Mouse (Mus musculus): ENCODE results near the gene Mctp1. TPM values are rescaled to one million over a fixed set of nuclear protein-coding genes. Genes with fewer than 3 reads are reported as not detected.

Mctp1 gene
- total RNA-seq, 1 experiment from 2014 or later = 46.0 TPM

GRCm38 (mm10) chr13:76799662-76800061 lies 415.3 kb downstream of the Mctp1 start:
- no peak for ATAC-seq (replicated peaks; ENCODE audit: insufficient number of reproducible peaks, low FRiP score, low TSS enrichment, poor library complexity, severe bottlenecking)

GRCm38 (mm10) chr13:76801126-76801632 lies 416.8 kb downstream of the Mctp1 start:
- ATAC-seq (replicated peaks; ENCODE audit: insufficient number of reproducible peaks, low FRiP score, low TSS enrichment, poor library complexity, severe bottlenecking) = no peak

- no peak for ATAC-seq (replicated peaks; ENCODE audit: insufficient number of reproducible peaks, low FRiP score, low TSS enrichment, poor library complexity, severe bottlenecking)
Observed at GRCm38 (mm10) chr13:76802051-76802728, 417.9 kb downstream of the Mctp1 start.

GRCm38 (mm10) chr13:76802926-76803325 lies 418.6 kb downstream of the Mctp1 start:
- no peak for ATAC-seq (replicated peaks; ENCODE audit: insufficient number of reproducible peaks, low FRiP score, low TSS enrichment, poor library complexity, severe bottlenecking)

GRCm38 (mm10) chr13:76803799-76804198 lies 419.5 kb downstream of the Mctp1 start:
- ATAC-seq (replicated peaks; ENCODE audit: insufficient number of reproducible peaks, low FRiP score, low TSS enrichment, poor library complexity, severe bottlenecking) = no peak

GRCm38 (mm10) chr13:76808871-76809390 lies 424.6 kb downstream of the Mctp1 start:
- ATAC-seq (replicated peaks; ENCODE audit: insufficient number of reproducible peaks, low FRiP score, low TSS enrichment, poor library complexity, severe bottlenecking) = no peak

GRCm38 (mm10) chr13:76809802-76810201 lies 425.5 kb downstream of the Mctp1 start:
- no peak for ATAC-seq (replicated peaks; ENCODE audit: insufficient number of reproducible peaks, low FRiP score, low TSS enrichment, poor library complexity, severe bottlenecking)

- no peak for ATAC-seq (replicated peaks; ENCODE audit: insufficient number of reproducible peaks, low FRiP score, low TSS enrichment, poor library complexity, severe bottlenecking)
Observed at GRCm38 (mm10) chr13:76810496-76810939, 426.2 kb downstream of the Mctp1 start.

- no peak for ATAC-seq (replicated peaks; ENCODE audit: insufficient number of reproducible peaks, low FRiP score, low TSS enrichment, poor library complexity, severe bottlenecking)
Observed at GRCm38 (mm10) chr13:76823083-76823482, 438.7 kb downstream of the Mctp1 start.

- ATAC-seq (replicated peaks; ENCODE audit: insufficient number of reproducible peaks, low FRiP score, low TSS enrichment, poor library complexity, severe bottlenecking) = no peak
Observed at GRCm38 (mm10) chr13:76824932-76825694, 440.8 kb downstream of the Mctp1 start.

GRCm38 (mm10) chr13:76827738-76828137 lies 443.4 kb downstream of the Mctp1 start:
- no peak for ATAC-seq (replicated peaks; ENCODE audit: insufficient number of reproducible peaks, low FRiP score, low TSS enrichment, poor library complexity, severe bottlenecking)

GRCm38 (mm10) chr13:76838031-76838430 lies 453.7 kb downstream of the Mctp1 start:
- no peak for ATAC-seq (replicated peaks; ENCODE audit: insufficient number of reproducible peaks, low FRiP score, low TSS enrichment, poor library complexity, severe bottlenecking)

GRCm38 (mm10) chr13:76840712-76841111 lies 456.4 kb downstream of the Mctp1 start:
- no peak for ATAC-seq (replicated peaks; ENCODE audit: insufficient number of reproducible peaks, low FRiP score, low TSS enrichment, poor library complexity, severe bottlenecking)

GRCm38 (mm10) chr13:76844629-76845255 lies 460.4 kb downstream of the Mctp1 start:
- ATAC-seq (replicated peaks; ENCODE audit: insufficient number of reproducible peaks, low FRiP score, low TSS enrichment, poor library complexity, severe bottlenecking) = 0 out of 2 replicates have a peak, but pooled peaks have one; percentile 43

GRCm38 (mm10) chr13:76850412-76851054 lies 466.2 kb downstream of the Mctp1 start:
- no peak for ATAC-seq (replicated peaks; ENCODE audit: insufficient number of reproducible peaks, low FRiP score, low TSS enrichment, poor library complexity, severe bottlenecking)

- ATAC-seq (replicated peaks; ENCODE audit: insufficient number of reproducible peaks, low FRiP score, low TSS enrichment, poor library complexity, severe bottlenecking) = no peak
Observed at GRCm38 (mm10) chr13:76854306-76854705, 470.0 kb downstream of the Mctp1 start.

GRCm38 (mm10) chr13:76855021-76855420 lies 470.7 kb downstream of the Mctp1 start:
- no peak for ATAC-seq (replicated peaks; ENCODE audit: insufficient number of reproducible peaks, low FRiP score, low TSS enrichment, poor library complexity, severe bottlenecking)

- ATAC-seq (replicated peaks; ENCODE audit: insufficient number of reproducible peaks, low FRiP score, low TSS enrichment, poor library complexity, severe bottlenecking) = no peak
Observed at GRCm38 (mm10) chr13:76857024-76857423, 472.7 kb downstream of the Mctp1 start.

- ATAC-seq (replicated peaks; ENCODE audit: insufficient number of reproducible peaks, low FRiP score, low TSS enrichment, poor library complexity, severe bottlenecking) = no peak
Observed at GRCm38 (mm10) chr13:76858078-76858482, 473.7 kb downstream of the Mctp1 start.

Measured in monocyte, adult 5-6 weeks (primary cell).